Mouse (Mus musculus) retina, postnatal 7 days (tissue): ENCODE results near the gene Usp48.

Experiments used
- DNase-seq: peaks from one replicate; pipeline ENCODE4 v3.0.0-alpha.2; 2012; ENCODE audit warnings: low read depth, low spot score

Gene Usp48

GRCm38 (mm10) chr4:137609281-137609680 is 15.7 kb downstream of the Usp48 start:
- DNase-seq = no peak

- no peak for DNase-seq
Observed at GRCm38 (mm10) chr4:137609702-137610101, 16.1 kb downstream of the Usp48 start.

- no peak for DNase-seq
Observed at GRCm38 (mm10) chr4:137610256-137610655, 16.7 kb downstream of the Usp48 start.

GRCm38 (mm10) chr4:137622847-137623246 is 29.3 kb downstream of the Usp48 start:
- no peak for DNase-seq

- no peak for DNase-seq
Observed at GRCm38 (mm10) chr4:137627476-137628235, 34.1 kb downstream of the Usp48 start.

- no peak for DNase-seq
Observed at GRCm38 (mm10) chr4:137628400-137628799, 34.8 kb downstream of the Usp48 start.

GRCm38 (mm10) chr4:137629354-137629753 is 35.8 kb downstream of the Usp48 start:
- DNase-seq = no peak

GRCm38 (mm10) chr4:137630153-137630552 is 36.6 kb downstream of the Usp48 start:
- no peak for DNase-seq

GRCm38 (mm10) chr4:137631596-137631995 is 38.0 kb downstream of the Usp48 start:
- DNase-seq = no peak

- no peak for DNase-seq
Observed at GRCm38 (mm10) chr4:137633394-137633793, 39.8 kb downstream of the Usp48 start.

GRCm38 (mm10) chr4:137636597-137636996 is 43.0 kb downstream of the Usp48 start:
- DNase-seq = no peak

- no peak for DNase-seq
Observed at GRCm38 (mm10) chr4:137641556-137641955, 48.0 kb downstream of the Usp48 start.

GRCm38 (mm10) chr4:137642101-137642500 is 48.5 kb downstream of the Usp48 start:
- DNase-seq = no peak

- DNase-seq = no peak
Observed at GRCm38 (mm10) chr4:137643459-137643858, 49.9 kb downstream of the Usp48 start.

- DNase-seq = no peak
Observed at GRCm38 (mm10) chr4:137646262-137646661, 52.7 kb downstream of the Usp48 start.

- no peak for DNase-seq
Observed at GRCm38 (mm10) chr4:137647648-137648047, 54.1 kb downstream of the Usp48 start.

- no peak for DNase-seq
Observed at GRCm38 (mm10) chr4:137648230-137648629, 54.7 kb downstream of the Usp48 start.

- no peak for DNase-seq
Observed at GRCm38 (mm10) chr4:137650912-137651311, 57.4 kb downstream of the Usp48 start.

GRCm38 (mm10) chr4:137652835-137653346 is 59.3 kb downstream of the Usp48 start:
- no peak for DNase-seq

- no peak for DNase-seq
Observed at GRCm38 (mm10) chr4:137655241-137656031, 61.9 kb downstream of the Usp48 start.

GRCm38 (mm10) chr4:137657674-137658073 is 64.1 kb downstream of the Usp48 start:
- DNase-seq = no peak

- DNase-seq = no peak
Observed at GRCm38 (mm10) chr4:137659541-137659940, 66.0 kb downstream of the Usp48 start.
